Mouse (Mus musculus): ENCODE data around the gene Mettl7b. TPM values are rescaled to one million over a fixed set of nuclear protein-coding genes. Genes with fewer than 3 reads are reported as not detected.
A peak's percentile ranks its signal among the peaks of the same experiment; 100 is the strongest.

Mettl7b gene
- polyA plus RNA-seq, 1 experiment, result 0.28 TPM

GRCm38 (mm10) chr10:128950208-128950887, 10.4 kb downstream of the Mettl7b start:
- TF ChIP-seq CTCF (IDR thresholded peaks at IDR 0.05; ENCODE audit: borderline replicate concordance, control insufficient read depth, extremely low read depth, insufficient read depth, low read length, poor library complexity), result no peak
- no peak for TF ChIP-seq POLR2A (IDR thresholded peaks at IDR 0.05; ENCODE audit: control insufficient read depth, extremely low read depth, insufficient read depth, low read length, poor library complexity)
- no peak overlapping the region for H3K4me3 ChIP-seq (ENCODE audit: control insufficient read depth, insufficient read depth, low read length)
- H3K27me3 ChIP-seq (ENCODE audit: control insufficient read depth, insufficient read depth, low read length), result no peaks in the 10 kb centered on the region
- no peak for DNase-seq
- no peaks in the 10 kb centered on the region for H3K4me1 ChIP-seq (replicated peaks; ENCODE audit: control insufficient read depth, insufficient read depth, low read length)
- no peak overlapping the region for H3K27ac ChIP-seq (ENCODE audit: control insufficient read depth, insufficient read depth, low read length)
- WGBS, result 71% methylated on average over 16 of the region's 16 CpGs
- no peaks in the 10 kb centered on the region for H3K36me3 ChIP-seq (ENCODE audit: control insufficient read depth, insufficient read depth, low read length)

- no peaks in the 10 kb centered on the region for H3K4me1 ChIP-seq (replicated peaks; ENCODE audit: control insufficient read depth, insufficient read depth, low read length)
- no peaks in the 10 kb centered on the region for H3K27me3 ChIP-seq (ENCODE audit: control insufficient read depth, insufficient read depth, low read length)
- no peak overlapping the region for H3K4me3 ChIP-seq (ENCODE audit: control insufficient read depth, insufficient read depth, low read length)
- no peak overlapping the region for H3K27ac ChIP-seq (ENCODE audit: control insufficient read depth, insufficient read depth, low read length)
- no peak for DNase-seq
- WGBS, result 93% methylated on average over 4 of the region's 4 CpGs
- H3K36me3 ChIP-seq (ENCODE audit: control insufficient read depth, insufficient read depth, low read length), result no peaks in the 10 kb centered on the region
- TF ChIP-seq POLR2A (IDR thresholded peaks at IDR 0.05; ENCODE audit: control insufficient read depth, extremely low read depth, insufficient read depth, low read length, poor library complexity), result no peak
- TF ChIP-seq CTCF (IDR thresholded peaks at IDR 0.05; ENCODE audit: borderline replicate concordance, control insufficient read depth, extremely low read depth, insufficient read depth, low read length, poor library complexity), result no peak
These were observed 13.3 kb downstream of the Mettl7b start for GRCm38 (mm10) chr10:128947496-128947895.

- TF ChIP-seq POLR2A (IDR thresholded peaks at IDR 0.05; ENCODE audit: control insufficient read depth, extremely low read depth, insufficient read depth, low read length, poor library complexity) (no peak), CTCF (IDR thresholded peaks at IDR 0.05; ENCODE audit: borderline replicate concordance, control insufficient read depth, extremely low read depth, insufficient read depth, low read length, poor library complexity) (peak; percentile 35; the same call in 1 of the 2 replicates)
- Histone ChIP-seq H3K36me3 (ENCODE audit: control insufficient read depth, insufficient read depth, low read length) (no peaks in the 10 kb centered on the region), H3K27ac (ENCODE audit: control insufficient read depth, insufficient read depth, low read length) (no peak overlapping the region), H3K27me3 (ENCODE audit: control insufficient read depth, insufficient read depth, low read length) (no peaks in the 10 kb centered on the region), H3K4me3 (ENCODE audit: control insufficient read depth, insufficient read depth, low read length) (no peak overlapping the region), H3K4me1 (replicated peaks; ENCODE audit: control insufficient read depth, insufficient read depth, low read length) (no peaks in the 10 kb centered on the region)
- peak; percentile 18 for DNase-seq
- 35% methylated on average over 3 of the region's 3 CpGs for WGBS
These were observed 15.1 kb downstream of the Mettl7b start for GRCm38 (mm10) chr10:128945675-128946074.

- Histone ChIP-seq H3K27ac (ENCODE audit: control insufficient read depth, insufficient read depth, low read length) (no peak overlapping the region), H3K4me1 (replicated peaks; ENCODE audit: control insufficient read depth, insufficient read depth, low read length) (no peaks in the 10 kb centered on the region), H3K4me3 (ENCODE audit: control insufficient read depth, insufficient read depth, low read length) (no peak overlapping the region), H3K27me3 (ENCODE audit: control insufficient read depth, insufficient read depth, low read length) (no peaks in the 10 kb centered on the region; the same call in 1 of the 2 replicates), H3K36me3 (ENCODE audit: control insufficient read depth, insufficient read depth, low read length) (no peaks in the 10 kb centered on the region)
- no peak for DNase-seq
- WGBS, result 80% methylated on average over 10 of the region's 10 CpGs
- TF ChIP-seq CTCF (IDR thresholded peaks at IDR 0.05; ENCODE audit: borderline replicate concordance, control insufficient read depth, extremely low read depth, insufficient read depth, low read length, poor library complexity) (no peak), POLR2A (IDR thresholded peaks at IDR 0.05; ENCODE audit: control insufficient read depth, extremely low read depth, insufficient read depth, low read length, poor library complexity) (no peak)
These were observed 20.2 kb downstream of the Mettl7b start for GRCm38 (mm10) chr10:128940475-128941061.

- 81% methylated on average over 5 of the region's 5 CpGs for WGBS
- H3K27ac ChIP-seq (ENCODE audit: control insufficient read depth, insufficient read depth, low read length), result no peak overlapping the region
- H3K36me3 ChIP-seq (ENCODE audit: control insufficient read depth, insufficient read depth, low read length), result no peaks in the 10 kb centered on the region
- H3K27me3 ChIP-seq (ENCODE audit: control insufficient read depth, insufficient read depth, low read length), result peaks cover 7% of the 10 kb centered on the region
- no peak for DNase-seq
- H3K4me3 ChIP-seq (ENCODE audit: control insufficient read depth, insufficient read depth, low read length), result no peak overlapping the region
- TF ChIP-seq CTCF (IDR thresholded peaks at IDR 0.05; ENCODE audit: borderline replicate concordance, control insufficient read depth, extremely low read depth, insufficient read depth, low read length, poor library complexity), result no peak
- no peak for TF ChIP-seq POLR2A (IDR thresholded peaks at IDR 0.05; ENCODE audit: control insufficient read depth, extremely low read depth, insufficient read depth, low read length, poor library complexity)
- H3K4me1 ChIP-seq (replicated peaks; ENCODE audit: control insufficient read depth, insufficient read depth, low read length), result peaks cover 2% of the 10 kb centered on the region; the same call in 1 of the 2 replicates
These were observed 21.8 kb downstream of the Mettl7b start for GRCm38 (mm10) chr10:128938974-128939373.

- TF ChIP-seq POLR2A (IDR thresholded peaks at IDR 0.05; ENCODE audit: control insufficient read depth, extremely low read depth, insufficient read depth, low read length, poor library complexity) (no peak), CTCF (IDR thresholded peaks at IDR 0.05; ENCODE audit: borderline replicate concordance, control insufficient read depth, extremely low read depth, insufficient read depth, low read length, poor library complexity) (no peak)
- H3K27me3 ChIP-seq (ENCODE audit: control insufficient read depth, insufficient read depth, low read length), result peaks cover 12% of the 10 kb centered on the region
- H3K4me3 ChIP-seq (ENCODE audit: control insufficient read depth, insufficient read depth, low read length), result no peak overlapping the region
- no peak overlapping the region for H3K27ac ChIP-seq (ENCODE audit: control insufficient read depth, insufficient read depth, low read length)
- WGBS, result 85% methylated on average over 9 of the region's 9 CpGs
- no peak for DNase-seq
- H3K4me1 ChIP-seq (replicated peaks; ENCODE audit: control insufficient read depth, insufficient read depth, low read length), result peaks cover 6% of the 10 kb centered on the region
- no peaks in the 10 kb centered on the region for H3K36me3 ChIP-seq (ENCODE audit: control insufficient read depth, insufficient read depth, low read length)
These were observed 22.3 kb downstream of the Mettl7b start for GRCm38 (mm10) chr10:128938457-128938856.

Data from thymus, adult 2 months (tissue).